In the genomic region with DNA sequence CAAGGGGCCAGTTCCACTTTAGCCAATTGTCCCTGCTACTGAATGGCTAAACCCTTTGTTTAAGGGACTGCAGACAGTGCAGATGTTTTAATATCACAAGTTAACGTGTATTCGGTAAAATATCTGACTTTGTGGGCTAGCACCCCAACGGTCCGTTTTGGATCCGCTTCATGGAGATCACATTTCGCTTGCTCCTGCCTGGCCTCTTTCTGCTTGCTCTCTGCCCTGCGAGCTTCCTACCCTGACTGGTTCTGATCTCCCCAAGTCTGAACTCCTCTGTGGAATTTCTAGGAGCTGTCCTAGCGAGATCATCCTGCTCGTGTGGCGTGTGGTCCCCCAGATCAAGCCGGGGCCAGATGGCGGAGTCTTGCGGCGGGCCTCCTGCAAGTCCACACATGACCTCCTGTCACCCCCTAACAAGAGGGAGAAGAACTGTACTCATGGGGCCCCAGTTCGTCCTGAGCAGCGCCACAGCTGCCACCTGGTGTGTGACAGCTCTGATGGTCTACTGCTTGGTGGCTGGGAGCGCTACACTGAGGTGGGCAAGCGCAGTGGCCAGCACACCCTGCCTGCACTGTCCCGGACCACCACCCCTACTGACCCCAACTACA, we compare ENCODE assay signal across 10 mouse cellular contexts.
A peak's percentile ranks its signal among the peaks of the same experiment; 100 is the strongest.
DNase-seq lines count a peak whose midpoint lies in the region; ATAC-seq and TF ChIP-seq lines count a peak whose summit lies in the region.
"Had no signal": no experiment of that assay in that cellular context is flagged by ENCODE, and none has a peak within 500 bp of the region (broad histone marks: within the 10 kb centered on the region; RNA-seq: fewer than 3 reads in every experiment).

No protein-coding gene starts in this region.

- no peaks in the 10 kb centered on the region for H3K27me3 ChIP-seq in kidney, embryonic 15.5 days
- H3K27me3 ChIP-seq in embryonic facial prominence, embryonic 14.5 days (replicated peaks; ENCODE audit: control insufficient read depth, insufficient read depth, low read length) = no peaks in the 10 kb centered on the region
- no peaks in the 10 kb centered on the region for H3K27me3 ChIP-seq in hindbrain, embryonic 11.5 days (ENCODE audit: control insufficient read depth, insufficient read depth, low read length)
- no peaks in the 10 kb centered on the region for H3K27me3 ChIP-seq in myocyte (ENCODE audit: control insufficient read depth, insufficient read depth, insufficient read length)

- H3K27ac ChIP-seq in kidney, embryonic 15.5 days = peak overlapping the region; percentile 57; the same call in 1 of the 2 replicates
- peak overlapping the region; percentile 93 for H3K27ac ChIP-seq in embryonic facial prominence, embryonic 14.5 days (replicated peaks; ENCODE audit: low read depth, low read length)
- H3K27ac ChIP-seq in hindbrain, embryonic 11.5 days (ENCODE audit: low read depth, low read length) = peak overlapping the region; percentile 72

- peaks cover 13% of the 10 kb centered on the region; the same call in 1 of the 2 replicates for H3K36me3 ChIP-seq in kidney, embryonic 15.5 days
- H3K36me3 ChIP-seq in embryonic facial prominence, embryonic 14.5 days (ENCODE audit: control insufficient read depth, insufficient read depth, low read length) = no peaks in the 10 kb centered on the region
- H3K36me3 ChIP-seq in hindbrain, embryonic 11.5 days (ENCODE audit: control insufficient read depth, insufficient read depth, low read length) = no peaks in the 10 kb centered on the region
- no peaks in the 10 kb centered on the region for H3K36me3 ChIP-seq in myocyte (ENCODE audit: control insufficient read depth, insufficient read depth)

- ATAC-seq in kidney, embryonic 15.5 days (replicated peaks; ENCODE audit: low FRiP score) = no peak
- 0 out of 2 replicates have a peak, but pooled peaks have one; percentile 17 for ATAC-seq in embryonic facial prominence, embryonic 14.5 days (ENCODE audit: low read depth)
- ATAC-seq in hindbrain, embryonic 11.5 days (ENCODE audit: low FRiP score) = no peak

- H3K4me2 ChIP-seq in kidney, embryonic 15.5 days = no peak overlapping the region
- H3K4me2 ChIP-seq in embryonic facial prominence, embryonic 14.5 days (ENCODE audit: low read depth, low read length) = no peak overlapping the region
- no peak overlapping the region for H3K4me2 ChIP-seq in hindbrain, embryonic 11.5 days (replicated peaks; ENCODE audit: low read depth, low read length)
- H3K4me2 ChIP-seq in myocyte (ENCODE audit: low read depth) = peak overlapping the region; percentile 7

- peaks cover 86% of the 10 kb centered on the region for H3K4me1 ChIP-seq in kidney, embryonic 15.5 days
- peaks cover 52% of the 10 kb centered on the region for H3K4me1 ChIP-seq in embryonic facial prominence, embryonic 14.5 days (ENCODE audit: control insufficient read depth, insufficient read depth, low read length)
- peaks cover 12% of the 10 kb centered on the region for H3K4me1 ChIP-seq in hindbrain, embryonic 11.5 days (replicated peaks; ENCODE audit: control insufficient read depth, insufficient read depth, low read length)

- H3K79me2 ChIP-seq in myocyte (ENCODE audit: control insufficient read depth, insufficient read depth) = no peaks in the 10 kb centered on the region

- no peak overlapping the region for H3K9ac ChIP-seq in kidney, embryonic 15.5 days
- no peak overlapping the region for H3K9ac ChIP-seq in embryonic facial prominence, embryonic 14.5 days (ENCODE audit: low read depth, low read length)
- no peak overlapping the region for H3K9ac ChIP-seq in hindbrain, embryonic 11.5 days (ENCODE audit: low read depth, low read length)

- H3ac ChIP-seq in myocyte (ENCODE audit: control insufficient read depth, insufficient read length) = no peak overlapping the region

- H3K4me3 ChIP-seq in kidney, embryonic 15.5 days (replicated peaks) = no peak overlapping the region
- no peak overlapping the region for H3K4me3 ChIP-seq in embryonic facial prominence, embryonic 14.5 days (ENCODE audit: low read depth, low read length)
- H3K4me3 ChIP-seq in hindbrain, embryonic 11.5 days (ENCODE audit: low read depth, low read length) = no peak overlapping the region
- no peak overlapping the region for H3K4me3 ChIP-seq in myocyte

- no peak for DNase-seq in kidney, adult 18-20 months
- DNase-seq in embryonic facial prominence, embryonic 14.5 days (ENCODE audit: low spot score) = peak; percentile 29
- DNase-seq in hindbrain, embryonic 11.5 days (ENCODE audit: low spot score) = no peak
- no peak for DNase-seq in thymus, postnatal 14 days
- no peak for DNase-seq in cerebellum, adult 11-12 months
- DNase-seq: layer of hippocampus, adult 9-11 months; right cerebral cortex, postnatal 25 days; thymus, postnatal 36 days had no signal

- 65% methylated on average over 19 of the region's 19 CpGs for WGBS in kidney, embryonic 15.5 days
- WGBS in embryonic facial prominence, embryonic 14.5 days = 38% methylated on average over 19 of the region's 19 CpGs
- 55% methylated on average over 19 of the region's 19 CpGs for WGBS in hindbrain, embryonic 11.5 days

- no peaks in the 10 kb centered on the region for H3K9me3 ChIP-seq in kidney, embryonic 15.5 days (replicated peaks)
- no peaks in the 10 kb centered on the region for H3K9me3 ChIP-seq in embryonic facial prominence, embryonic 14.5 days (ENCODE audit: control insufficient read depth, low read length)
- H3K9me3 ChIP-seq in hindbrain, embryonic 11.5 days (ENCODE audit: control insufficient read depth, low read length) = no peaks in the 10 kb centered on the region

- no peak for TF ChIP-seq POLR2A in myocyte (IDR thresholded peaks at IDR 0.05; ENCODE audit: insufficient read length, low read depth)

TF ChIP-seq in myocyte, 11 proteins besides CTCF, POLR2A, EP300 and RAD21:
- no peak for TF ChIP-seq TCF3 (IDR thresholded peaks at IDR 0.05; ENCODE audit: insufficient read length, low read depth)
- no peak for TF ChIP-seq REST (IDR thresholded peaks at IDR 0.05; ENCODE audit: insufficient read depth, insufficient read length)
- TF ChIP-seq SRF (IDR thresholded peaks at IDR 0.05; ENCODE audit: control insufficient read depth, insufficient read length, low read depth) = no peak
- no peak for TF ChIP-seq MYOD1 (IDR thresholded peaks at IDR 0.05; ENCODE audit: control insufficient read depth in 1 of 3, insufficient read length in 2 of 3, low read depth in 2 of 3)
- no peak for TF ChIP-seq MAX (IDR thresholded peaks at IDR 0.05; ENCODE audit: low read depth)
- TF ChIP-seq CEBPB (IDR thresholded peaks at IDR 0.05; ENCODE audit: insufficient read depth, poor library complexity, severe bottlenecking) = no peak
- no peak for TF ChIP-seq USF1 (IDR thresholded peaks at IDR 0.05; ENCODE audit: low read depth)
- no peak for TF ChIP-seq E2F4 (IDR thresholded peaks at IDR 0.05; ENCODE audit: insufficient read depth)
- no peak for TF ChIP-seq POLR2AphosphoS2 (IDR thresholded peaks at IDR 0.05; ENCODE audit: insufficient read length, low read depth)
